Mouse (Mus musculus) liver, postnatal 0 days (tissue): ENCODE data around the gene Coro2b. TPM values are rescaled to one million over a fixed set of nuclear protein-coding genes. Genes with fewer than 3 reads are reported as not detected.

Experiments used
- ATAC-seq: fragments of 200-750 bp; cut with Nextera tagmentation; 2 replicates; pipeline ENCODE4 v1.8.0; 2017; ENCODE audit warnings: mild to moderate bottlenecking, moderate library complexity
- DNase-seq: peaks from one replicate; pipeline ENCODE4 v3.0.0-alpha.2; 2016
- H3K27ac ChIP-seq: fragments of 300-500 bp; sonication (generic); 2 replicates; pipeline ENCODE4 v1.5.1; 2014; ENCODE audit warnings: antibody characterized with exemption, moderate library complexity, mild to moderate bottlenecking, low read depth
- H3K27me3 ChIP-seq: fragments of 300-500 bp; sonication (generic); 2 replicates; pipeline ENCODE4 v1.6.1; 2014; ENCODE audit warnings: low read length, control low read depth, mixed read lengths; ENCODE audit not compliant: insufficient read depth
- H3K36me3 ChIP-seq: fragments of 300-500 bp; sonication (generic); replicated peaks from 2 replicates; pipeline ENCODE4 v1.6.1; 2014; ENCODE audit warnings: mild to moderate bottlenecking, control low read depth, low read length, moderate library complexity, mixed read lengths; ENCODE audit not compliant: insufficient read depth
- H3K4me1 ChIP-seq: fragments of 300-500 bp; sonication (generic); 2 replicates; pipeline ENCODE4 v1.6.1; 2014; ENCODE audit warnings: antibody characterized with exemption, mild to moderate bottlenecking, control low read depth; ENCODE audit not compliant: insufficient read depth
- H3K4me2 ChIP-seq: fragments of 300-500 bp; sonication (generic); 2 replicates; pipeline ENCODE4 v1.6.1; 2014; ENCODE audit warnings: low read depth, mild to moderate bottlenecking, low read length, moderate library complexity, mixed read lengths
- H3K4me3 ChIP-seq: fragments of 300-500 bp; sonication (generic); 2 replicates; pipeline ENCODE4 v1.5.1; 2014; ENCODE audit warnings: low read depth, low read length
- H3K9ac ChIP-seq: fragments of 300-500 bp; sonication (generic); replicated peaks from 2 replicates; pipeline ENCODE4 v1.6.1; 2014; ENCODE audit warnings: mild to moderate bottlenecking, moderate library complexity
- H3K9me3 ChIP-seq: fragments of 300-500 bp; sonication (generic); 2 replicates; pipeline ENCODE4 v1.6.1; 2016; ENCODE audit warnings: mild to moderate bottlenecking, control low read depth, low read length, mixed read lengths
- CTCF ChIP-seq: sonication (generic); IDR thresholded peaks from 2 replicates; pipeline ENCODE4 v1.5.1; 2016; ENCODE audit warnings: antibody characterized with exemption, low read depth
- EP300 ChIP-seq: IDR thresholded peaks from 2 replicates; pipeline ENCODE4 v1.6.1; 2016; ENCODE audit warnings: antibody characterized with exemption, low read depth, mild to moderate bottlenecking
- WGBS: fragments of 180-500 bp; shearing (Covaris S2); extraction: QIAGEN DNeasy Blood & Tissue Kit; methylation state at CpG from one replicate; pipeline ENCODE4 v1.1.7; 2014; ENCODE audit not compliant: insufficient replicate concordance; 5-methylcytosine and 5-hydroxymethylcytosine counted together
- polyA plus RNA-seq: library from polyadenylated mRNA; unstranded; fragments of >200 nt; fragmentation: Nextera tagmentation; extraction: Ambion mirVana; gene quantifications from 2 replicates; pipeline ENCODE4 v1.2.1, GENCODE M21; 2015

The Coro2b gene
- polyA plus RNA-seq, 1 experiment from 2014 or later: 0.87 TPM

DNA sequence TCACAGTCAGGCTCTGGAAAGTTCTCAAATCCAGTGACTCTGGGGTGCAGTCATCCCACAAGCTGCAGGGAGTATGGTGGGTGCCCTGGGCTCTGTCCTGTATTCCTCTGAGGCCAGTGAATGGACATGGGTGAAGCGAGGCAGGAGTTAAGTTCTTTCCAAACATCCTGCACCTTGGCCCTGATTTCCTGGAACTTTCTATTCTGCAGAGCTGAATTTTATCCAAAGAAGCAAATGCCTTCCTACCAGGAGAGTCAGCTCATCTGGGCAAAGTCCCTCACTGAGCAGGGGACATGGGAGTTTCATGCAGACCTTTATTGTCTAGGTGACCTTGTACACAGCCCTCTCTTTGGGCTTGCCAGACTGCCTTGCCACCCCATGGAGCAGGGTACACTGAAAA is 75.1 kb downstream of the Coro2b start:
- H3K9ac ChIP-seq: no peak overlapping the region

DNA sequence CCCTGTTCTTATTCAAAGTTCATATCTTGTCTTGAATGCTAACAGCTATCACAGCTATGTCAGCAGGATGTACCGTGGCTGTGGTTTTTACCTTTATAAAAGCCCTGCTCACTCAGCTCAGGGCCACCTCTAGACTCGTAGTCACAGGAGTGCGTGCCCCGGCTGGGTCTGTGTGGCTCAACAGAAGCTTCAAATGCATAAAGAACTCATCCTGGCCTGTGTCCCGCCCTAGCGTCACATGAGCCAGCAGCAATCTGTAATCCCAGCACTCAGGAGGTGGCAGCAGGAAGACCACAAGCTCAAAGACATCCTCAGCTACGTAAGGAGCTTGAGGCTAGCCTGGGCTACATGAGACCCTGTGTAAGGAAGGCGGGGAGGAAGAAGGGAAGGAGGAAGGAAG is 75.7 kb downstream of the Coro2b start:
- Histone ChIP-seq H3K4me3 (no peak overlapping the region), H3K27me3 (no peaks in the 10 kb centered on the region), H3K9me3 (no peaks in the 10 kb centered on the region), H3K4me2 (no peak overlapping the region), H3K4me1 (peaks cover under 1% of the 10 kb centered on the region), H3K36me3 (no peaks in the 10 kb centered on the region), H3K27ac (no peak overlapping the region), H3K9ac (no peak overlapping the region)
- DNase-seq: no peak
- no peak for TF ChIP-seq EP300
- TF ChIP-seq CTCF: no peak
- no peak for ATAC-seq
- WGBS: 61% methylated on average over 8 of the region's 8 CpGs

More for the DNA sequence above, 75.1 kb downstream of the Coro2b start:
- no peaks in the 10 kb centered on the region for H3K9me3 ChIP-seq
- H3K27ac ChIP-seq: no peak overlapping the region
- no peak overlapping the region for H3K4me3 ChIP-seq
- TF ChIP-seq CTCF: no peak
- TF ChIP-seq EP300: no peak
- H3K36me3 ChIP-seq: no peaks in the 10 kb centered on the region
- H3K27me3 ChIP-seq: no peaks in the 10 kb centered on the region
- WGBS: 71% methylated on average over 1 of the region's 1 CpGs
- DNase-seq (no peak), ATAC-seq (no peak)
- H3K4me1 ChIP-seq: no peaks in the 10 kb centered on the region
- H3K4me2 ChIP-seq: no peak overlapping the region

DNA sequence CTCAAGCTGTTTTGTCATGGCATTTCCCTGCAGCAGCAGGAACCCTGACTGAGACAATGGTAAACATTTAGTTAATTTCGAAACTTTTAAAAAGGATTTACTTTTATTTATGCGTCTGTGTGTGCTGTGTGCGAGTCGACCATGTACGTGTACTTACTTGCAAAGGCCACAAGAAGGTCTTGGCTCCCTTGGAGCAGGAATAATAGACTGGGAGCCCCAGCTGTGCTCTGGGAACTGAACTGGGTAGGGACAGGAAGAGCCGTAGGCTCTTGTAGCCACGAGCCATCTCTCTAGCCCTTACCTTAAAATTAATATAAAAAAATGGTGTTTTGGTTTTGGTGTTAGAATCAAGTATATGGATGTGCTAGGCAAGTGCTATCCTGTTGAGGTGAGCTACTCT is 76.8 kb downstream of the Coro2b start:
- no peak for DNase-seq
- Histone ChIP-seq H3K9ac (no peak overlapping the region), H3K27me3 (no peaks in the 10 kb centered on the region), H3K9me3 (no peaks in the 10 kb centered on the region), H3K36me3 (no peaks in the 10 kb centered on the region), H3K4me1 (peaks cover 4% of the 10 kb centered on the region), H3K4me2 (no peak overlapping the region), H3K4me3 (no peak overlapping the region), H3K27ac (no peak overlapping the region)
- TF ChIP-seq CTCF (no peak), EP300 (no peak)
- WGBS: 81% methylated on average over 7 of the region's 7 CpGs
- ATAC-seq: no peak

GRCm38 (mm10) chr9:62458457-62458856 is 78.4 kb downstream of the Coro2b start:
- no peak for TF ChIP-seq CTCF
- TF ChIP-seq EP300: no peak
- Histone ChIP-seq H3K4me2 (no peak overlapping the region), H3K4me3 (no peak overlapping the region), H3K36me3 (no peaks in the 10 kb centered on the region), H3K9me3 (no peaks in the 10 kb centered on the region), H3K27me3 (no peaks in the 10 kb centered on the region), H3K9ac (no peak overlapping the region), H3K4me1 (peaks cover 4% of the 10 kb centered on the region), H3K27ac (no peak overlapping the region)
- ATAC-seq (no peak), DNase-seq (no peak)
- WGBS: 77% methylated on average over 3 of the region's 3 CpGs

DNA sequence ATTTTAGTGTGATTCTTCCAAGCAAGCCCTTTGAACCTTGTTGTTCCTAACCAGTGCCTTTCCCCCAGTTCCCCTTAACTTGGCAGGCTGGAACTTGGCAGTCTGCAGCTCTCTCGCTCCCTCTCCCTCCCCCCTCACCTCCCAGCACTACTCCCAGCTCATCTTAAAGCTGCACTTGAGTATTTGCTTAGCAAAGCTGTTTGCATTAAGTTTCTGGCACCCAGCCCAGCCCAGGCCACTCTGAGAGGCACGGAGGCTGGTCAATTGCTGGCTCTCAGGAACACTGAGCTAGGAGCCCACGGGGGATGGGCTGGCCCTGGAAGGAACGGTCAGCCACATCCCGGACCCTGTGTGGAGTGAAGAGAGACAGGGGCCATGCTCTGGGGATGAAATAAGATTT is 80.8 kb downstream of the Coro2b start:
- ATAC-seq (peak; percentile 48; the same call in 1 of the 2 replicates), DNase-seq (peak; percentile 75)
- TF ChIP-seq EP300 (no peak), CTCF (no peak)
- WGBS: 47% methylated on average over 5 of the region's 5 CpGs
- no peaks in the 10 kb centered on the region for H3K36me3 ChIP-seq
- H3K4me2 ChIP-seq: peak overlapping the region; percentile 38; the same call in 1 of the 2 replicates
- H3K9me3 ChIP-seq: no peaks in the 10 kb centered on the region
- 0 out of 2 replicates have a peak overlapping the region, but pooled peaks have one; percentile 5 for H3K27ac ChIP-seq
- no peak overlapping the region for H3K4me3 ChIP-seq
- H3K4me1 ChIP-seq: peaks cover 4% of the 10 kb centered on the region
- H3K27me3 ChIP-seq: no peaks in the 10 kb centered on the region
- H3K9ac ChIP-seq: no peak overlapping the region

- Histone ChIP-seq H3K4me3 (no peak overlapping the region), H3K4me1 (peaks cover 4% of the 10 kb centered on the region), H3K36me3 (no peaks in the 10 kb centered on the region), H3K9ac (no peak overlapping the region), H3K4me2 (peak overlapping the region; percentile 38; the same call in 1 of the 2 replicates), H3K27ac (peak overlapping the region; percentile 39), H3K9me3 (no peaks in the 10 kb centered on the region), H3K27me3 (no peaks in the 10 kb centered on the region)
- WGBS: 51% methylated on average over 8 of the region's 8 CpGs
- ATAC-seq (no peak; the same call in 1 of the 2 replicates), DNase-seq (no peak)
- TF ChIP-seq EP300 (no peak), CTCF (no peak)
Measured at GRCm38 (mm10) chr9:62455210-62455969, 81.5 kb downstream of the Coro2b start.
